Mouse (Mus musculus): ENCODE data around the gene 9430097D07Rik. TPM values are rescaled to one million over a fixed set of nuclear protein-coding genes. Genes with fewer than 3 reads are reported as not detected.

Gene 9430097D07Rik
- polyA plus RNA-seq, 2 experiments = 0.06 TPM; not detected in 1

- Histone ChIP-seq H3K4me1 (replicated peaks; ENCODE audit: control insufficient read depth in 2 of 2, insufficient read depth in 2 of 2, low read length in 1 of 2) (peaks cover 0 to 11% of the 10 kb centered on the region in 2 experiments; a peak in 3 of 4 replicates), H3K4me2 (ENCODE audit: low read depth) (peak overlapping the region; percentile 96), H3K27ac (no peak overlapping the region), H3K9me3 (ENCODE audit: control insufficient read depth, low read length) (no peaks in the 10 kb centered on the region), H3K36me3 (replicated peaks; ENCODE audit: control insufficient read depth, insufficient read depth, low read depth) (no peaks in the 10 kb centered on the region), H3K9ac (replicated peaks) (peak overlapping the region; percentile 59), H3K27me3 (ENCODE audit: control insufficient read depth, insufficient read depth, low read length) (peaks cover 36% of the 10 kb centered on the region), H3K4me3 (ENCODE audit: insufficient read depth in 1 of 2, low read depth in 2 of 2, low read length in 2 of 2) (peak overlapping the region; percentile 62 to 72)
- no peak for TF ChIP-seq CTCF (IDR thresholded peaks at IDR 0.05; ENCODE audit: low read depth)
- TF ChIP-seq EP300 (IDR thresholded peaks at IDR 0.05; ENCODE audit: low read depth) = no peak
- DNase-seq (ENCODE audit: low read depth in 3 of 3, low spot score in 3 of 3) = no peak
- ATAC-seq (ENCODE audit: insufficient read depth) = no peak
- 9% methylated on average over 13 of the region's 13 CpGs for WGBS (ENCODE audit: insufficient replicate concordance)
These were observed 41.3 kb downstream of the 9430097D07Rik start for GRCm38 (mm10) chr2:32534061-32534732.

- H3K36me3 ChIP-seq (replicated peaks; ENCODE audit: control insufficient read depth, insufficient read depth, low read depth) = no peaks in the 10 kb centered on the region
- H3K4me2 ChIP-seq (ENCODE audit: low read depth) = no peak overlapping the region
- H3K9ac ChIP-seq (replicated peaks) = no peak overlapping the region
- H3K27me3 ChIP-seq (ENCODE audit: control insufficient read depth, insufficient read depth, low read length) = peaks cover 32% of the 10 kb centered on the region
- ATAC-seq (ENCODE audit: insufficient read depth) = no peak
- peaks cover 0 to 11% of the 10 kb centered on the region in 2 experiments; a peak in 3 of 4 replicates for H3K4me1 ChIP-seq (replicated peaks; ENCODE audit: control insufficient read depth in 2 of 2, insufficient read depth in 2 of 2, low read length in 1 of 2)
- TF ChIP-seq EP300 (IDR thresholded peaks at IDR 0.05; ENCODE audit: low read depth) = no peak
- TF ChIP-seq CTCF (IDR thresholded peaks at IDR 0.05; ENCODE audit: low read depth) = no peak
- no peaks in the 10 kb centered on the region for H3K9me3 ChIP-seq (ENCODE audit: control insufficient read depth, low read length)
- H3K4me3 ChIP-seq (ENCODE audit: insufficient read depth in 1 of 2, low read depth in 2 of 2, low read length in 2 of 2) = no peak overlapping the region
- H3K27ac ChIP-seq = no peak overlapping the region
- WGBS (ENCODE audit: insufficient replicate concordance) = 63% methylated on average over 2 of the region's 2 CpGs
- no peak for DNase-seq (ENCODE audit: low read depth in 3 of 3, low spot score in 3 of 3)
These were observed 42.3 kb downstream of the 9430097D07Rik start for GRCm38 (mm10) chr2:32533163-32533562.

GRCm38 (mm10) chr2:32530479-32530878, 45.0 kb downstream of the 9430097D07Rik start:
- no peaks in the 10 kb centered on the region for H3K9me3 ChIP-seq (ENCODE audit: control insufficient read depth, low read length)
- H3K36me3 ChIP-seq (replicated peaks; ENCODE audit: control insufficient read depth, insufficient read depth, low read depth) = no peaks in the 10 kb centered on the region
- ATAC-seq (ENCODE audit: insufficient read depth) (no peak), DNase-seq (ENCODE audit: low read depth in 3 of 3, low spot score in 3 of 3) (no peak)
- no peak overlapping the region for H3K4me2 ChIP-seq (ENCODE audit: low read depth)
- 30% methylated on average over 2 of the region's 2 CpGs for whole genome bisulfite sequencing (ENCODE audit: insufficient replicate concordance)
- no peak overlapping the region for H3K27ac ChIP-seq
- TF ChIP-seq CTCF (IDR thresholded peaks at IDR 0.05; ENCODE audit: low read depth) (no peak), EP300 (IDR thresholded peaks at IDR 0.05; ENCODE audit: low read depth) (no peak)
- H3K4me1 ChIP-seq (replicated peaks; ENCODE audit: control insufficient read depth in 2 of 2, insufficient read depth in 2 of 2, low read length in 1 of 2) = peaks cover 0 to 8% of the 10 kb centered on the region in 2 experiments; a peak in 3 of 4 replicates
- no peak overlapping the region for H3K9ac ChIP-seq (replicated peaks)
- H3K27me3 ChIP-seq (ENCODE audit: control insufficient read depth, insufficient read depth, low read length) = peaks cover 7% of the 10 kb centered on the region
- no peak overlapping the region for H3K4me3 ChIP-seq (ENCODE audit: insufficient read depth in 1 of 2, low read depth in 2 of 2, low read length in 2 of 2)

GRCm38 (mm10) chr2:32528326-32528725, 47.2 kb downstream of the 9430097D07Rik start:
- 0 out of 4 replicates have a peak, but pooled peaks cover 0 to 2% of the 10 kb centered on the region in 2 experiments for H3K4me1 ChIP-seq (replicated peaks; ENCODE audit: control insufficient read depth in 2 of 2, insufficient read depth in 2 of 2, low read length in 1 of 2)
- H3K4me3 ChIP-seq (ENCODE audit: insufficient read depth in 1 of 2, low read depth in 2 of 2, low read length in 2 of 2) = no peak overlapping the region
- H3K27me3 ChIP-seq (ENCODE audit: control insufficient read depth, insufficient read depth, low read length) = no peaks in the 10 kb centered on the region
- no peaks in the 10 kb centered on the region for H3K9me3 ChIP-seq (ENCODE audit: control insufficient read depth, low read length)
- ATAC-seq (ENCODE audit: insufficient read depth) (no peak), DNase-seq (ENCODE audit: low read depth in 3 of 3, low spot score in 3 of 3) (no peak)
- H3K27ac ChIP-seq = no peak overlapping the region
- TF ChIP-seq CTCF (IDR thresholded peaks at IDR 0.05; ENCODE audit: low read depth) (no peak), EP300 (IDR thresholded peaks at IDR 0.05; ENCODE audit: low read depth) (no peak)
- no peak overlapping the region for H3K9ac ChIP-seq (replicated peaks)
- 73% methylated on average over 1 of the region's 1 CpGs for WGBS (ENCODE audit: insufficient replicate concordance)
- no peaks in the 10 kb centered on the region for H3K36me3 ChIP-seq (replicated peaks; ENCODE audit: control insufficient read depth, insufficient read depth, low read depth)
- H3K4me2 ChIP-seq (ENCODE audit: low read depth) = no peak overlapping the region

- H3K4me2 ChIP-seq (ENCODE audit: low read depth) = no peak overlapping the region
- ATAC-seq (ENCODE audit: insufficient read depth) (no peak), DNase-seq (ENCODE audit: low read depth in 3 of 3, low spot score in 3 of 3) (no peak)
- H3K36me3 ChIP-seq (replicated peaks; ENCODE audit: control insufficient read depth, insufficient read depth, low read depth) = no peaks in the 10 kb centered on the region
- no peaks in the 10 kb centered on the region for H3K27me3 ChIP-seq (ENCODE audit: control insufficient read depth, insufficient read depth, low read length)
- H3K9me3 ChIP-seq (ENCODE audit: control insufficient read depth, low read length) = no peaks in the 10 kb centered on the region
- H3K27ac ChIP-seq = no peak overlapping the region
- 0 out of 4 replicates have a peak, but pooled peaks cover 0 to 2% of the 10 kb centered on the region in 2 experiments for H3K4me1 ChIP-seq (replicated peaks; ENCODE audit: control insufficient read depth in 2 of 2, insufficient read depth in 2 of 2, low read length in 1 of 2)
- TF ChIP-seq EP300 (IDR thresholded peaks at IDR 0.05; ENCODE audit: low read depth) = no peak
- TF ChIP-seq CTCF (IDR thresholded peaks at IDR 0.05; ENCODE audit: low read depth) = no peak
- H3K9ac ChIP-seq (replicated peaks) = no peak overlapping the region
- no peak overlapping the region for H3K4me3 ChIP-seq (ENCODE audit: insufficient read depth in 1 of 2, low read depth in 2 of 2, low read length in 2 of 2)
- 74% methylated on average over 14 of the region's 14 CpGs for WGBS (ENCODE audit: insufficient replicate concordance)
These were observed 48.0 kb downstream of the 9430097D07Rik start for GRCm38 (mm10) chr2:32527468-32527966.

Data from liver, embryonic 14.5 days (tissue).